Mouse (Mus musculus): Measurements from ENCODE around the gene Wwc2.

Wwc2 gene

GRCm38 (mm10) chr8:47791986-47792385 is 198.7 kb downstream of the Wwc2 start:
- DNase-seq (ENCODE audit: extremely low spot score): no peak

- no peak for DNase-seq (ENCODE audit: extremely low spot score)
These were observed 203.0 kb downstream of the Wwc2 start for GRCm38 (mm10) chr8:47787705-47788104.

- DNase-seq (ENCODE audit: extremely low spot score): no peak
These were observed 204.4 kb downstream of the Wwc2 start for GRCm38 (mm10) chr8:47786323-47786722.

GRCm38 (mm10) chr8:47784436-47784835 is 206.3 kb downstream of the Wwc2 start:
- no peak for DNase-seq (ENCODE audit: extremely low spot score)

GRCm38 (mm10) chr8:47783944-47784343 is 206.8 kb downstream of the Wwc2 start:
- DNase-seq (ENCODE audit: extremely low spot score): no peak

DNA sequence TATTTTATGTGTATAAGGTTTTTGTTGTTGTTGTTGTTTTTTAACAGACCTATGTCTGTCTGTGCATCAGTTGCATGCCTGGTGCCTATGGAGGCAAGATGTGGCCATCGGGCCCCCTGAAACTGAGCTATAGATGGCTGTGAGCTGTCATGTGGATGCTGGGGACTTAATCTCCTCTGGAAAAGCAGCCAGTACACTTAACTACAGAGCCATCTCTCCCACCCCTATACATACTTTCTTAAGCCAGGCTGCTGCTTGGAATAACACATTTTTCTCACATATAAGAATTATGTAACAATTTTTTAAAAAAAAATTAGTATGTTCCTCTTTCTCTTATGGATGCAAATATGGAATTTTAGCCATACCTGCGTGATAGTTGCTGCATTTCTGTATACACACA is 207.2 kb downstream of the Wwc2 start:
- DNase-seq (ENCODE audit: extremely low spot score): no peak

GRCm38 (mm10) chr8:47781881-47782280 is 208.8 kb downstream of the Wwc2 start:
- DNase-seq (ENCODE audit: extremely low spot score): no peak

GRCm38 (mm10) chr8:47779589-47779988 is 211.1 kb downstream of the Wwc2 start:
- no peak for DNase-seq (ENCODE audit: extremely low spot score)

DNA sequence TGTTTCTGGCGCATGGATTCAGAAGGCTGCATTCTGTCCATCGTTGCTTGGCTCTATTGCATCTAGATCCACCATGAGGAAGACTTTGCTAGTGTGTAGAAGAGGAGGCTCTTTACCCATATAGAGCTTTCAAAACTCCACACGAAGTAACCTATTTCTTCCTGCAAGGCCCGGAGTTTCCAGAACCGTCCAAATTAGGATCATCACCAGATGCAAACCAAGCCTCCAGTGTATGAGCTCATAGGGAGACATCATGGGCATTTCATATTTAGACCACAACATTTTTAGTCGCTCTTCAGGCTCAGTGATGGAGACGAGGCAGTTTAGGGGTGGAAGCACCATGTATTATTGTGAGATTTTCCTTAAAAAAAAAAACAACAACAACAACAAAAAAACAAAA is 213.3 kb downstream of the Wwc2 start:
- DNase-seq (ENCODE audit: extremely low spot score): no peak

Measured in embryo, embryonic 9.5 days (tissue).